Mouse (Mus musculus): Measurements from ENCODE around the gene Dgki.

DNA sequence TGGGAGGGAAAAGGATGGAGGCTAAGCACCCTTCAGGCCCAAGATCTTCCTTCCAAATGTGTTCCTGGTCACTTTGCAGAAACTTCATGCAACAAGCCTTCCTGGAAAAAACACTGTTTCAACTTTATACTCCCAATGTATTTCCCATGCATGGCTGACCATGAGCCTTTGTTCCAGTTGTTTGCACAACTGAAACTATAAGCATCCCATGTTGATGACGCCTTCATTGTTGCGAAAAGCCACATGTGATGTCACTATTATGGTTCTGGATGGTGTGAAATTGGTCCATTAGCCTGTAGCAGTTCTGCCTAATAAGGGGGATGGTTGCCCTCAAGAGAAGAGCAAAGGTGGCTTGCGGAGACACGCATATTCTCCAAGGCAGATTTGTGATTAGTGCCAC is 47.4 kb downstream of the Dgki start:
- TF ChIP-seq POLR2A (IDR thresholded peaks at IDR 0.05; ENCODE audit: borderline replicate concordance, low read depth, low read length), result no peak
- TF ChIP-seq CTCF (IDR thresholded peaks at IDR 0.05; ENCODE audit: low read depth, low read length), result no peak
